Mouse (Mus musculus) ES-Bruce4 (cell line): ENCODE results near the gene Baiap2.

Experiments
- CTCF ChIP-seq: IDR thresholded peaks from one replicate; pipeline ENCODE4 v1.8.1; 2011; ENCODE audit warnings: low read depth, low read length
- POLR2A ChIP-seq: IDR thresholded peaks from one replicate; pipeline ENCODE4 v1.8.1; 2011; ENCODE audit warnings: low read length; ENCODE audit not compliant: insufficient read depth

DNA sequence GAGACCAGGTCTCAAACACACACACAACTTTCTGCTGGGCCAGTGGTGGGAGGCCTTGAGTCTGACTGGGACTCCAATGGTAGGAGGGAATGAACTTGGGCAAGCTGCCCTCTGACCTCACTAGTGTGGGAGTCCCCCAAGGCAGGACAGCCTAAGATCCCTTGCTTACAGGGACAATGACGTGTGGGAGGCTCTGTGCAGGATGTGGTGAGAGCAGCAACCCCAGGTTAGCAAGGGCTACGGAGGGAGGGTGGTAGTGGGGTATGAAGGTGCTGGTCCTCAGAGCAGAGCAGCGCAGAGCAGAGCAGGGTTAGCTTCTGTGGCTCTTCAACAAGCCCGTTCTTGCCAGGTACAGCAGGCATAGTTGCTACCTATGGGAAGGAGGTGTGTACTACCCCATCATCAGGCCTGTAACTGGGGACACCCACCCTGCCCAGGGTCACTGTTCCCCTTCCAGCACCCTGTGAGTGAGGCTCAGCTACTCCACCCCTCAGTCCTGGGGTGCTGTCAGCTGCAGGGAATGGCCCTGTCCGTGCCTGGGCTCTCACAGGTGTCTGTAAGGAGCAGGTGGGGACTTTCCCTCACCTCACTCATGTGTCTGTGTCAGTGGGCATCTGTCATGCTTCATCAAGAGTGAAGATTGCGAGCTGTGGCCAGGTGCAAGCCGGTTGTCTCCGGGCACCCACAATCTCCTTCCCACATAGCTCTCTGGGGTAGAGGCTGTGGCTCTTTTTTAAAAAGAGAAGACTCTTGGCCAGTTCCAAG lies 8.6 kb upstream of the Baiap2 start:
- no peak for TF ChIP-seq CTCF
- TF ChIP-seq POLR2A: no peak
